Mouse (Mus musculus): ENCODE measurements at regions not wholly inside any gene's neighbourhood (a gene's known extent, or its start where the extent isn't known, plus 50 kb on each side); places are given as distances from the start of the nearest gene placed in this dataset.
A peak's percentile ranks its signal among the peaks of the same experiment; 100 is the strongest.

DNA sequence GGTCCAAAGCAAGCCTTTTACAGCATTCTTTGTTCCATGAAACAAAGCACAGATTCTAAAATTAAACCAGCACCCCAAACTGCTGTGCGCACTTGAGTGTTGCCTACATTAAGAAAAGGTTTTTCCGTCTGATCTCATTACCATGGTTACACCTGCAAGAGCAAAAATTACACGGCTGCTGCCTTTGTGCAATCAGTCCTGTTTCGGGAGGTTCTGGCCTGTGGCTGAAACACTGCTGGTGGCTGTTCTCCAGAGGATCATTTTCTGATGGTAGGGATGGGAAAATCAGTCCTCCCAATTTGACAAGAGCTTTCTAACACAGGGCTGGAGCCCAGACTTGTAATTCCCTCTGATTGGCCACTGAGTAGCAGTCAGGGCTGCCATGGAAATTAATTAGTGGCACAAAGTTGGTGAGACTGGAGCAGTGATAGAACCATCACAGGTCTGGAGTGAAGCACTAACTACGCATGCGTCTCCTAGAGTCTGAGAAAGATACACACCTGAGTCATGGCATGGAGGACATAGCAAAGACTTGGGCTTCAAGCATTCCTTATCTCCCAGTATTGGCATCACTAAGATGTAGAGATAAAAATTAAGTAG, 114.8 kb upstream of the Fam49a start:
- Histone ChIP-seq H3K9ac (ENCODE audit: low read length) (no peak overlapping the region), H3K36me3 (ENCODE audit: control insufficient read depth, insufficient read depth, low read length) (no peaks in the 10 kb centered on the region), H3K4me2 (ENCODE audit: low read length) (no peak overlapping the region), H3K9me3 (ENCODE audit: control insufficient read depth, low read length) (no peaks in the 10 kb centered on the region), H3K27me3 (replicated peaks; ENCODE audit: control insufficient read depth, insufficient read depth, low read length) (no peaks in the 10 kb centered on the region), H3K4me3 (ENCODE audit: low read depth, low read length) (no peak overlapping the region), H3K27ac (ENCODE audit: low read depth) (no peak overlapping the region), H3K4me1 (replicated peaks; ENCODE audit: control insufficient read depth, insufficient read depth, low read length) (no peaks in the 10 kb centered on the region)
- DNase-seq (ENCODE audit: low spot score) (no peak), ATAC-seq (replicated peaks; ENCODE audit: low FRiP score, low TSS enrichment, low read depth) (no peak)
- WGBS, result 85% methylated on average over 6 of the region's 6 CpGs

DNA sequence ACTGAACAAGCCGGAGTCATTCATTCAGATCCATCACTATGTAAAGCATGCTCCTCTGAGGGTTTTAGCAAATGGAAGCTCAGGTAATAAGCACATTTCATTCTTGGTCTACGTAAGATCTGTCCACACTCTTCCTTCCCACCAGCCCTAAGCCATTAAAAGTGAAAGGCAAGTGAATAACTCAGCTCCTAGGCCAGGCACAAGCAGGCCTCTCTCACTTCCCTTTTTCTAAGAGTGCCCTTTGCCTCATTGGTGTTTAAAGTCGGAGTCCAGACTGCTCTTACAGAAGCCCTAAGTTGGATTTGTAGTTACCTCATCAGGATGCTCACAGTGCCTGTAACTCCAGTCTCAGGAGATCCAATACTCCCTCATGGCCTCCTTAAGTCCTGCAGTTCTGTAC, 114.1 kb upstream of the Fam49a start:
- H3K27me3 ChIP-seq (replicated peaks; ENCODE audit: control insufficient read depth, insufficient read depth, low read length), result no peaks in the 10 kb centered on the region
- no peak overlapping the region for H3K9ac ChIP-seq (ENCODE audit: low read length)
- H3K4me3 ChIP-seq (ENCODE audit: low read depth, low read length), result no peak overlapping the region
- 72% methylated on average over 3 of the region's 3 CpGs for WGBS
- no peak overlapping the region for H3K27ac ChIP-seq (ENCODE audit: low read depth)
- no peaks in the 10 kb centered on the region for H3K4me1 ChIP-seq (replicated peaks; ENCODE audit: control insufficient read depth, insufficient read depth, low read length)
- H3K36me3 ChIP-seq (ENCODE audit: control insufficient read depth, insufficient read depth, low read length), result no peaks in the 10 kb centered on the region
- H3K4me2 ChIP-seq (ENCODE audit: low read length), result no peak overlapping the region
- ATAC-seq (replicated peaks; ENCODE audit: low FRiP score, low TSS enrichment, low read depth), result no peak
- DNase-seq (ENCODE audit: low spot score), result no peak
- no peaks in the 10 kb centered on the region for H3K9me3 ChIP-seq (ENCODE audit: control insufficient read depth, low read length)

DNA sequence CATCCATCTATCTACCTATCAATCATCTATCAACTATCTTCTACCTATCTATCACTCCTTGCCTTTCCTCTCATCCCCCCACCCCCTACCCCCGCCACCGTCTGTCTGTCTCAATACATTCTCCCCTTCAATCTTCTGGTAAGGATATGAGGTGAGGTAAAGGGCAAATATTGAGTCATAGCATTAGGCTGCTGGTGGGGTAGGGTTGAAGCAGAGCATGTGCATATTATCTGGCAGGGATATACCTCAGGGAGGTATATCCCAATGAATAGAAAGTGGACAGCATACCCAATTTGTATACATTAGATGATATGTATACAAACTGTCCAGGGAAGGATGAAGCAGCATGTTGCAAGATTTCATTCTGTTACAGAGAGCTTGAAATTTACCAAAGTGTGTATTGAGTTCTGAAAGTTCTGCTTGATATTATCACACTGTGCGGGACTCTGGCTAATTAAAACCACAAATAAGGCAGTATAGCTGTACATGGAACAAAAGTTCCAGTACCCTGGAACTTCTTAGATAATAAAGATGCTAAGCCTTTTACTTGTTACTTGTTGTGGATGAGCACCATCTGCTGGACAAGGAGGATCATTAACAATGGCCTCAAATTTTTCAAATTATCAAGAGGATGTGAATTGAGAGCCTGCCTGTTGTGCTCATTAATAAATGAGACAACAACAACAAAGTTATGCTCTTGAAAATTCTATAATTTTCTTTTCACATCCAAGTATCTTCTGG, 113.1 kb upstream of the Fam49a start:
- H3K4me1 ChIP-seq (replicated peaks; ENCODE audit: control insufficient read depth, insufficient read depth, low read length), result no peaks in the 10 kb centered on the region
- no peaks in the 10 kb centered on the region for H3K36me3 ChIP-seq (ENCODE audit: control insufficient read depth, insufficient read depth, low read length)
- DNase-seq (ENCODE audit: low spot score) (no peak), ATAC-seq (replicated peaks; ENCODE audit: low FRiP score, low TSS enrichment, low read depth) (no peak)
- H3K27me3 ChIP-seq (replicated peaks; ENCODE audit: control insufficient read depth, insufficient read depth, low read length), result no peaks in the 10 kb centered on the region
- no peak overlapping the region for H3K27ac ChIP-seq (ENCODE audit: low read depth)
- no peak overlapping the region for H3K4me2 ChIP-seq (ENCODE audit: low read length)
- H3K9ac ChIP-seq (ENCODE audit: low read length), result no peak overlapping the region
- WGBS, result 61% methylated on average over 3 of the region's 3 CpGs
- H3K4me3 ChIP-seq (ENCODE audit: low read depth, low read length), result no peak overlapping the region
- no peaks in the 10 kb centered on the region for H3K9me3 ChIP-seq (ENCODE audit: control insufficient read depth, low read length)

DNA sequence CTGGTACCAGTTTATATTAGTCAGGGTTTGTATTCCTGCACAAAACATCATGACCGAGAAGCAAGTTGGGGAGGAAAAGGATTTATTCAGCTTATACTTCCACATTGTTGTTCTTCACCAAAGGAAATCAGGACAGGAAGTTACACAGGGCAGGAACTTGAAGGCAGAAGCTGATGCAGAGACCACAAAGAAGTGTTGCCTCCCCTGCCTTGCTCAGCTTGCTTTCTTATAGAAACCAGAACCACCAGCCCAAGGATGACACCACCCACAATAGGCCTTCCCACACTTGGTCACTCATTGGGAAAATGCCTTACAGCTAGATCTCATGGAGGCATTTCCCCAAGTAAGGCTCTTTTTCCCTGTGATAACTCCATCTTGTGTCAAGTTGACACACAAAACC, 97.5 kb upstream of the Fam49a start:
- H3K4me1 ChIP-seq (replicated peaks; ENCODE audit: control insufficient read depth, insufficient read depth, low read length), result no peaks in the 10 kb centered on the region
- ATAC-seq (replicated peaks; ENCODE audit: low FRiP score, low TSS enrichment, low read depth) (no peak), DNase-seq (ENCODE audit: low spot score) (no peak)
- H3K4me2 ChIP-seq (ENCODE audit: low read length), result no peak overlapping the region
- H3K9me3 ChIP-seq (ENCODE audit: control insufficient read depth, low read length), result no peaks in the 10 kb centered on the region
- no peaks in the 10 kb centered on the region for H3K36me3 ChIP-seq (ENCODE audit: control insufficient read depth, insufficient read depth, low read length)
- no peak overlapping the region for H3K4me3 ChIP-seq (ENCODE audit: low read depth, low read length)
- H3K27me3 ChIP-seq (replicated peaks; ENCODE audit: control insufficient read depth, insufficient read depth, low read length), result no peaks in the 10 kb centered on the region
- H3K9ac ChIP-seq (ENCODE audit: low read length), result no peak overlapping the region
- WGBS, result 82% methylated on average over 1 of the region's 1 CpGs
- H3K27ac ChIP-seq (ENCODE audit: low read depth), result no peak overlapping the region

DNA sequence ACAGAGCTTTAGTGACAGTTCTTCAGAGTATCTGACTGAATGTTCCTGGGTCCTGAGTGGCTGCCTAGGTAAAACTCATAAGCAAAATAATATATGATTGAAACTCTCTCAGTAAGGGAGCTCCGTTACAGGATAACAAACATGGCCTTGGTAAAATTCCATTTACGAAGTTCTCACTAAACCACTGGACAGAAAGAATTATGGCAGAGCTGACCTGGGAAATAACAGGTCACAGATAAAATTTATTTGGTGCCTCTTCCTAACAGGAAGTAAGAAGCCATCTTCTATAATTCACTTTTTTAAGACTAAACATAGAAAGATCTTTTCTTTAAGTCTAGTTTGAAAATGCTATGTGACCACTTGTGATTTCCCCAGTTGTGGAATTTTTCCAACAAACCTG, 91.4 kb upstream of the Fam49a start:
- DNase-seq (ENCODE audit: low spot score) (peak; percentile 12), ATAC-seq (replicated peaks; ENCODE audit: low FRiP score, low TSS enrichment, low read depth) (no peak)
- WGBS, result 41% methylated on average over 2 of the region's 2 CpGs
- Histone ChIP-seq H3K36me3 (ENCODE audit: control insufficient read depth, insufficient read depth, low read length) (no peaks in the 10 kb centered on the region), H3K4me1 (replicated peaks; ENCODE audit: control insufficient read depth, insufficient read depth, low read length) (no peaks in the 10 kb centered on the region), H3K4me3 (ENCODE audit: low read depth, low read length) (no peak overlapping the region), H3K4me2 (ENCODE audit: low read length) (no peak overlapping the region), H3K9ac (ENCODE audit: low read length) (no peak overlapping the region), H3K9me3 (ENCODE audit: control insufficient read depth, low read length) (no peaks in the 10 kb centered on the region), H3K27ac (ENCODE audit: low read depth) (no peak overlapping the region), H3K27me3 (replicated peaks; ENCODE audit: control insufficient read depth, insufficient read depth, low read length) (no peaks in the 10 kb centered on the region)

DNA sequence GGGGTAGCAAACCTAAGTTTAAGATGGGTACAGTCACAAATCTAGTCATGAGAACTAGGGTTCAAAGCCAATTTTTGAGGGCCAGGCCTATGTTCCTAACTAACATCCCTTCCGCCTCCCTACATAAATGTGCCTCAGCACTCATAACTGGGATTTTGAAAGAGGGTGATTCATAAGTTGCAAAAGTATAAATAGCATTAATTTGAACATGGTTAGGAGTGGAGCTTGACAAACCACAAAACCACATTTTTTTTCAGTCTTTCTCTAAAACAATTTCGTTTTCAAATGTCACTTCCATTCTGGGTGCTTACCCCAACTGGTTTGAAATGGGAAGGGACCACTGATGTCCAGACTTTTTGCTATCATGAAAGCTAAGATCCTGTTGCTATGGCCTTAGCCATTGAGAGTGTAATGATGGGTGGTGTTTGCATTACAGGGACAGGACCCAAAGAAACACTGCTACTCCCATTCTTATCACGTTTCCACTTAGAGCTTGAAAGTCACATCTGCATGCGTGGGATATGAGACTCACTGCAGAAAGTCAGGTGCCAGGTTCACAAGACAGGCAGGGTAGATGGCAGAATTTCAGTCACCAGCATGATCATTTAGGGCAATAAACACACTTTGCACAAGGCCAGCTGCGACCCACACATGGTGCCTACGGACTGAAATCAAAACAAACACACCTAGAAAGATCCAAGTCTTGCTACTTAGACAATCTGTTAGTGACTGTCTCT, 89.7 kb upstream of the Fam49a start:
- Histone ChIP-seq H3K27ac (ENCODE audit: low read depth) (no peak overlapping the region), H3K36me3 (ENCODE audit: control insufficient read depth, insufficient read depth, low read length) (no peaks in the 10 kb centered on the region), H3K4me1 (replicated peaks; ENCODE audit: control insufficient read depth, insufficient read depth, low read length) (peaks cover 5% of the 10 kb centered on the region), H3K27me3 (replicated peaks; ENCODE audit: control insufficient read depth, insufficient read depth, low read length) (no peaks in the 10 kb centered on the region), H3K9me3 (ENCODE audit: control insufficient read depth, low read length) (no peaks in the 10 kb centered on the region), H3K9ac (ENCODE audit: low read length) (no peak overlapping the region), H3K4me2 (ENCODE audit: low read length) (no peak overlapping the region), H3K4me3 (ENCODE audit: low read depth, low read length) (no peak overlapping the region)
- ATAC-seq (replicated peaks; ENCODE audit: low FRiP score, low TSS enrichment, low read depth), result no peak
- DNase-seq (ENCODE audit: low spot score), result no peak
- 75% methylated on average over 6 of the region's 6 CpGs for WGBS

DNA sequence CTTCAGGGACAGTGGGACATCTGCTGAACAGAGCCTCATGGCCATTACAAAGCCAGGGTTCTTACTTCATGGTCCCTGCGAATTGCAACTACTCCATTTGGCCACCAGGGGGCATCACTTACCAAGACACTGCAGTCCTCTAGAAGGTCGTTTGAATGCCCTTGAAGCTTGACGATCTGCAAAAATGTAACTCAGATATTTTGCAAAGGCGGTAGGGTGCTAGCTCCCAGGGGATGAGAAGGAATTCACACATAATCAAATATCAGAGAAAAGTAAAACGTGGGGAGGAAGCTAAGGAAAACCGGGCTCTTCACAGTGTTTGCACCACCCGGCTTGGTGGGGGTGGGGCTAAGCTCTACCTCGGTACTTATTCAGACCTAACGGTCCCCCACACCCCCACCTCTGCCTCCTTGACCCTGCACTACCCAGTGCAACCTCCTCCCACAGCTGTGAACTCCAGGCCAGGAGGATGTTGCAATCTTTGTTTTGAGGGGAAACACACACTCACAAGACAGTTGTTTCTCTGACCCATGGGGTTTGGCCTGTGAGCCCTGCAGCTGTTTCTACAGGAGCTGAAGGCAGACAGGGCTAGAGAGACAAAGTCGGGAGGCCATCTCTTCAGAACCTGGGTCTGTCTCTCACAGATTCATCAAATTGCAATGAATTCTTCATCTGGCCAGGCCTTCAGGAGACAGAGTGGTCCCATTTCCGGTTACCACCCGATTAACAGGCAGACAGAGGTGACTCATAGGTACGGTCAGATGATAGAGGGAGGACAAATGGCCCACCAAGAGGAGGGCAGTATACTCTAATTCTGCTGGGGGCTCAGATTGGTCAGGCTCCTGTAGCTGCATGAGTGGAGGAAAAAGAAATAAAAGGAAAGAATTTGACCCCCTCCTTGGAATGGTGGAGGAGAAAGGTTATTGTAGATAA, 85.3 kb upstream of the Fam49a start:
- Histone ChIP-seq H3K4me1 (replicated peaks; ENCODE audit: control insufficient read depth, insufficient read depth, low read length) (peaks cover 8% of the 10 kb centered on the region), H3K9ac (ENCODE audit: low read length) (0 out of 2 replicates have a peak overlapping the region, but pooled peaks have one; percentile 5), H3K36me3 (ENCODE audit: control insufficient read depth, insufficient read depth, low read length) (no peaks in the 10 kb centered on the region), H3K4me3 (ENCODE audit: low read depth, low read length) (peak overlapping the region; percentile 20), H3K27ac (ENCODE audit: low read depth) (no peak overlapping the region), H3K27me3 (replicated peaks; ENCODE audit: control insufficient read depth, insufficient read depth, low read length) (no peaks in the 10 kb centered on the region), H3K9me3 (ENCODE audit: control insufficient read depth, low read length) (no peaks in the 10 kb centered on the region), H3K4me2 (ENCODE audit: low read length) (peak overlapping the region; percentile 46)
- 8% methylated on average over 13 of the region's 13 CpGs for WGBS
- ATAC-seq (replicated peaks; ENCODE audit: low FRiP score, low TSS enrichment, low read depth) (peak; percentile 72), DNase-seq (ENCODE audit: low spot score) (peak; percentile 77)

DNA sequence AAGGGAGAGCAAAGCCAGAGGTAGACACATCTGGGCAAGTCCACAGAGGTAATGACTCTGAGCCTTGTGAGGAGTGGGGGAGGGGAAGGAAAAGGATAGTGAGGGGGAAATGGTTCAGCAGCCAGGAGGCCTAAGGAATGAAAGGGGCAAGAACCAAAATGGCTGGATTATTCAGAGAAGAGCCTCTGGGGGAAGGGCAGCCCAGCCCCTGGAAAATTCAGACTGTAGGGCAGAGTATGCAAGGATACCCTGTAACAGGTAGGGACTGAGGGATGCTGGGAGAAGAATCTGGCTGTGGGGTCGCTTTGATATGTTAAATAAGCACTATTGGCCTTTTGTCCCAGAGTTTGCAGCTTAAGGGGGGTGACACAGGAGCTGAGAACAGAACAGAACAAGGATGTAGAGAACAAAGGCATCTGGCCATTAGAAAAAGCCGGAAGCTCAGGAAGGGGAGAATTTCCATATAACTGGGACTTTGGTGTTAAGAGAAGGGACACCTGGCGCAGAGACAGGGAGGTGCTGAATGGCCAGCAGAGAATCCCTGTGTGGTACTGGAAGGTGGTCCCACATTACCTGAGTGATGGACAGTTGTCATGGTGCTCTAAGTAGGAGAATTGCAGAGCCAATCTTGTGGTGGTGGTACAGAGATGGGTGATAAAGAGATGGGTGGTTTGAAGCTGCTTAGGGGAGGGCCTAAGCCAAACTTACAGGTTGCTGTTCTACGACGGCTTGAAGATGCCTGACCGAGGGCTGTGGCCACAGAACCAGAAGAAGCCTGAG, 84.5 kb upstream of the Fam49a start:
- Histone ChIP-seq H3K36me3 (ENCODE audit: control insufficient read depth, insufficient read depth, low read length) (no peaks in the 10 kb centered on the region), H3K27me3 (replicated peaks; ENCODE audit: control insufficient read depth, insufficient read depth, low read length) (no peaks in the 10 kb centered on the region), H3K4me2 (ENCODE audit: low read length) (no peak overlapping the region), H3K4me3 (ENCODE audit: low read depth, low read length) (no peak overlapping the region), H3K4me1 (replicated peaks; ENCODE audit: control insufficient read depth, insufficient read depth, low read length) (peaks cover 8% of the 10 kb centered on the region), H3K27ac (ENCODE audit: low read depth) (no peak overlapping the region), H3K9ac (ENCODE audit: low read length) (no peak overlapping the region), H3K9me3 (ENCODE audit: control insufficient read depth, low read length) (no peaks in the 10 kb centered on the region)
- ATAC-seq (replicated peaks; ENCODE audit: low FRiP score, low TSS enrichment, low read depth) (no peak), DNase-seq (ENCODE audit: low spot score) (no peak)
- 77% methylated on average over 6 of the region's 6 CpGs for WGBS

Measured in intestine, embryonic 14.5 days (tissue).